Mouse (Mus musculus) intestine, postnatal 0 days (tissue): Measurements from ENCODE around the gene Adipoq. TPM values are rescaled to one million over a fixed set of nuclear protein-coding genes. Genes with fewer than 3 reads are reported as not detected.

ENCODE experiments used
- ATAC-seq: fragments of 200-750 bp; cut with Nextera tagmentation; 2 replicates; pipeline ENCODE4 v1.8.0; 2017; ENCODE audit warnings: mild to moderate bottlenecking, moderate TSS enrichment, moderate library complexity
- H3K27ac ChIP-seq: fragments of 300-500 bp; sonication (generic); 2 replicates; pipeline ENCODE4 v1.5.1; 2014; ENCODE audit warnings: mild to moderate bottlenecking, low read depth, low read length, moderate library complexity
- H3K27me3 ChIP-seq: fragments of 300-500 bp; sonication (generic); replicated peaks from 2 replicates; pipeline ENCODE4 v1.6.1; 2014; ENCODE audit warnings: low read length, mixed read lengths; ENCODE audit not compliant: control insufficient read depth, insufficient read depth
- H3K36me3 ChIP-seq: fragments of 300-500 bp; sonication (generic); 2 replicates; pipeline ENCODE4 v1.6.1; 2014; ENCODE audit warnings: mild to moderate bottlenecking, moderate library complexity; ENCODE audit not compliant: control insufficient read depth, insufficient read depth
- H3K4me1 ChIP-seq: fragments of 300-500 bp; sonication (generic); replicated peaks from 2 replicates; pipeline ENCODE4 v1.6.1; 2014; ENCODE audit warnings: antibody characterized with exemption, low read length, mixed read lengths; ENCODE audit not compliant: control insufficient read depth, insufficient read depth
- H3K4me2 ChIP-seq: fragments of 300-500 bp; sonication (generic); replicated peaks from 2 replicates; pipeline ENCODE4 v1.6.1; 2014; ENCODE audit warnings: low read depth, mild to moderate bottlenecking, moderate library complexity
- H3K4me3 ChIP-seq: fragments of 300-500 bp; sonication (generic); 2 replicates; pipeline ENCODE4 v1.5.1; 2014; ENCODE audit warnings: low read depth, low read length
- H3K9ac ChIP-seq: fragments of 300-500 bp; sonication (generic); 2 replicates; pipeline ENCODE4 v1.6.1; 2014; ENCODE audit warnings: mild to moderate bottlenecking, low read depth, low read length
- H3K9me3 ChIP-seq: fragments of 300-500 bp; sonication (generic); 2 replicates; pipeline ENCODE4 v1.6.1; 2016; ENCODE audit warnings: mixed run types; ENCODE audit not compliant: control insufficient read depth
- CTCF ChIP-seq: sonication (generic); IDR thresholded peaks from 2 replicates; pipeline ENCODE4 v1.5.1; 2016; ENCODE audit warnings: low read depth, mild to moderate bottlenecking, control low read depth, antibody characterized with exemption, moderate library complexity
- WGBS: fragments of 180-500 bp; shearing (Covaris S2); extraction: QIAGEN DNeasy Blood & Tissue Kit; methylation state at CpG from one replicate; pipeline ENCODE4 v1.1.7; 2014; 5-methylcytosine and 5-hydroxymethylcytosine counted together
- polyA plus RNA-seq: library from polyadenylated mRNA; unstranded; fragments of >200 nt; fragmentation: Nextera tagmentation; extraction: Ambion mirVana; gene quantifications from 2 replicates; pipeline ENCODE4 v1.2.1, GENCODE M21; 2015

The Adipoq gene
- polyA plus RNA-seq, 1 experiment from 2014 or later, result not detected

- ATAC-seq, result peak; percentile 76
- Histone ChIP-seq H3K4me3 (peak overlapping the region; percentile 97), H3K9ac (peak overlapping the region; percentile 100), H3K27me3 (no peaks in the 10 kb centered on the region), H3K27ac (peak overlapping the region; percentile 97), H3K4me2 (peak overlapping the region; percentile 76), H3K9me3 (no peaks in the 10 kb centered on the region), H3K4me1 (no peaks in the 10 kb centered on the region), H3K36me3 (peaks cover 42% of the 10 kb centered on the region)
- WGBS, result under 1% methylated on average over 52 of the region's 52 CpGs
- TF ChIP-seq CTCF, result no peak
Measured at GRCm38 (mm10) chr16:23107946-23108759, 38.2 kb upstream of the Adipoq start.

GRCm38 (mm10) chr16:23108943-23109342 lies 37.4 kb upstream of the Adipoq start:
- H3K4me2 ChIP-seq, result peak overlapping the region; percentile 76
- ATAC-seq, result no peak
- H3K4me3 ChIP-seq, result peak overlapping the region; percentile 97
- H3K36me3 ChIP-seq, result peaks cover 45% of the 10 kb centered on the region
- H3K9ac ChIP-seq, result peak overlapping the region; percentile 100
- no peaks in the 10 kb centered on the region for H3K27me3 ChIP-seq
- 1% methylated on average over 5 of the region's 5 CpGs for WGBS
- H3K27ac ChIP-seq, result no peak overlapping the region
- H3K4me1 ChIP-seq, result no peaks in the 10 kb centered on the region
- no peak for TF ChIP-seq CTCF
- no peaks in the 10 kb centered on the region for H3K9me3 ChIP-seq

- 27% methylated on average over 5 of the region's 5 CpGs for WGBS
- Histone ChIP-seq H3K4me1 (no peaks in the 10 kb centered on the region), H3K36me3 (peaks cover 52% of the 10 kb centered on the region), H3K27ac (no peak overlapping the region), H3K4me3 (peak overlapping the region; percentile 97), H3K9ac (peak overlapping the region; percentile 100), H3K27me3 (no peaks in the 10 kb centered on the region), H3K9me3 (no peaks in the 10 kb centered on the region), H3K4me2 (peak overlapping the region; percentile 76)
- ATAC-seq, result no peak
- TF ChIP-seq CTCF, result no peak
Measured at GRCm38 (mm10) chr16:23109350-23110280, 36.7 kb upstream of the Adipoq start.

- ATAC-seq, result no peak
- H3K4me2 ChIP-seq, result no peak overlapping the region
- H3K36me3 ChIP-seq, result peaks cover 62% of the 10 kb centered on the region
Measured at GRCm38 (mm10) chr16:23112348-23112747, 34.0 kb upstream of the Adipoq start.

DNA sequence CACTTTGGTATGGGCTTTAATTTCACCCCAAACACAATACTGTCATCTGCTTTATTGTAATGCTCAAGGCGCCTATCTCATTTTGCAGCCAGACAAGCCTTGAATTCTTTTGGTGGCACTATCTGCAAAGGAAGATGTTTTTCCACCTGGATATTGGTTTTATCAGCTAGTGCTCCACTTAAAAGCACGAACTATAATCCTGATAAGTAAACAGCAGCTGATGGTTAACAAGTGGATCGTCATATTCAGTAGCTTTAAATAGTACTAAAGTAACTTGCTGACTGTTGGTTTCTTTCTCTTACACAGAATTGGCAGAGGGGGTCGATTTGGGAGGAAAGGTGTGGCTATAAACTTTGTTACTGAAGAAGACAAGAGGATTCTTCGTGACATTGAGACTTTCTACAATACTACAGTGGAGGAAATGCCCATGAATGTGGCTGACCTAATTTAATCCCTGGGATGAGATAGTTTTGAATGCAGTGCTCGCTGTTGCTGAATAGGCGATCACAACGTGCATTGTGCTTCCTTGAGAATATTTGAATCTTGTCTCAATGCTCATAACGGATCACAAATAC lies 33.4 kb upstream of the Adipoq start:
- no peak overlapping the region for H3K4me3 ChIP-seq
- no peak overlapping the region for H3K4me2 ChIP-seq
- no peak for TF ChIP-seq CTCF
- no peak for ATAC-seq
- no peak overlapping the region for H3K9ac ChIP-seq
- H3K4me1 ChIP-seq, result no peaks in the 10 kb centered on the region
- H3K27ac ChIP-seq, result no peak overlapping the region
- 32% methylated on average over 9 of the region's 9 CpGs for WGBS
- peaks cover 66% of the 10 kb centered on the region for H3K36me3 ChIP-seq
- H3K27me3 ChIP-seq, result no peaks in the 10 kb centered on the region
- H3K9me3 ChIP-seq, result no peaks in the 10 kb centered on the region

More at GRCm38 (mm10) chr16:23112348-23112747, 34.0 kb upstream of the Adipoq start:
- Histone ChIP-seq H3K9me3 (no peaks in the 10 kb centered on the region), H3K27me3 (no peaks in the 10 kb centered on the region), H3K9ac (no peak overlapping the region), H3K4me3 (no peak overlapping the region), H3K4me1 (no peaks in the 10 kb centered on the region), H3K27ac (no peak overlapping the region)
- WGBS, result 66% methylated on average over 12 of the region's 12 CpGs
- no peak for TF ChIP-seq CTCF

GRCm38 (mm10) chr16:23113903-23114302 lies 32.4 kb upstream of the Adipoq start:
- Histone ChIP-seq H3K36me3 (peaks cover 65% of the 10 kb centered on the region), H3K4me2 (no peak overlapping the region), H3K4me3 (no peak overlapping the region), H3K27ac (no peak overlapping the region), H3K4me1 (no peaks in the 10 kb centered on the region), H3K9me3 (no peaks in the 10 kb centered on the region), H3K9ac (no peak overlapping the region), H3K27me3 (no peaks in the 10 kb centered on the region)
- TF ChIP-seq CTCF, result no peak
- no peak for ATAC-seq
